Mouse (Mus musculus): ENCODE measurements around the gene Zfp316. TPM values are rescaled to one million over a fixed set of nuclear protein-coding genes. Genes with fewer than 3 reads are reported as not detected.
A peak's percentile ranks its signal among the peaks of the same experiment; 100 is the strongest.

Gene Zfp316
- polyA plus RNA-seq, 1 experiment = 1.5 TPM

DNA sequence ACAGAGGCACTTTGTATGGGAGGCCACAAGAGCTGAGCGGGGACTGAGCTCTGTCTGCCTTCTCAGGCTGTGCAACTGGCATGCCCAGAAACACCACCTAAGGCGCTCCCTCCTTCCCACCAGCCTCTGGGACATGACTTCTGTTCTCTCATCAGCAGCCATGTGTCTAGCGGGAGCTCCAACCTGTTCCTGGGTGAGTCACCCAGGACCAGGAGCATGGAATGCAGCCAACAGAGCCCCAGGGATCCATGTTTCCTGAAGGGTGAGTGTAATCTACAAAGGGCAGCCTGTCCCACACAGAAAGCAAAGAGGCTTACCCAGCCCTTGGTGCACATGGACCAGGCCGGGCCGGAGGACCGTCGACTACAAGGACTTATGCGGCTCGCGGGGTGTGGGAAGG is 5.1 kb downstream of the Zfp316 start:
- H3K4me1 ChIP-seq (ENCODE audit: control insufficient read depth, insufficient read depth, insufficient read length, low read length) = no peaks in the 10 kb centered on the region
- no peak overlapping the region for H3K27ac ChIP-seq (replicated peaks; ENCODE audit: low read depth, low read length)
- H3K4me3 ChIP-seq (ENCODE audit: insufficient read depth, low read depth, low read length) = no peak overlapping the region

DNA sequence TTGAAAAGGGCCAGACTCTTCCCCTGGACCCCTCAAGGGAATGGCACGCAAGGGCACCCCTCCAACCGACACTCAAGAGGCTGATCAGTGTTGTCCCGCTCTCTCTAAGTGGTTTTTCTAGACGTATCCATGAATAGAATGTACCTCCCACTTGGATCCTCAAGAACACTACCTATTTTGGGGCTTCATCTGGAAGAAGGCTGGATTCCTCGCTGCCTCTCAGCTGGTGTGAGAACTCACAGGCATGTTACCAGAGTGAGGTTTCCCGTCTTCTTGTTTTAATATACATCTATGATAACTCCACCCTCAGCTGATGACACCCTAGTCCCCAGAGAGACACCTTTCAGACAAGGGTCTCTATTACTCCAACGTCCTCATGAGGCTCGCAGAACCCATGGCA is 8.2 kb downstream of the Zfp316 start:
- Histone ChIP-seq H3K27ac (replicated peaks; ENCODE audit: low read depth, low read length) (no peak overlapping the region), H3K4me3 (ENCODE audit: insufficient read depth, low read depth, low read length) (no peak overlapping the region), H3K4me1 (ENCODE audit: control insufficient read depth, insufficient read depth, insufficient read length, low read length) (no peaks in the 10 kb centered on the region)

- no peaks in the 10 kb centered on the region for H3K4me1 ChIP-seq (ENCODE audit: control insufficient read depth, insufficient read depth, insufficient read length, low read length)
- no peak overlapping the region for H3K4me3 ChIP-seq (ENCODE audit: insufficient read depth, low read depth, low read length)
- H3K27ac ChIP-seq (replicated peaks; ENCODE audit: low read depth, low read length) = no peak overlapping the region
These were observed 14.0 kb downstream of the Zfp316 start for GRCm38 (mm10) chr5:143255802-143256201.

- Histone ChIP-seq H3K4me1 (ENCODE audit: control insufficient read depth, insufficient read depth, insufficient read length, low read length) (no peaks in the 10 kb centered on the region), H3K27ac (replicated peaks; ENCODE audit: low read depth, low read length) (no peak overlapping the region), H3K4me3 (ENCODE audit: insufficient read depth, low read depth, low read length) (no peak overlapping the region)
These were observed 14.7 kb downstream of the Zfp316 start for GRCm38 (mm10) chr5:143255131-143255519.

DNA sequence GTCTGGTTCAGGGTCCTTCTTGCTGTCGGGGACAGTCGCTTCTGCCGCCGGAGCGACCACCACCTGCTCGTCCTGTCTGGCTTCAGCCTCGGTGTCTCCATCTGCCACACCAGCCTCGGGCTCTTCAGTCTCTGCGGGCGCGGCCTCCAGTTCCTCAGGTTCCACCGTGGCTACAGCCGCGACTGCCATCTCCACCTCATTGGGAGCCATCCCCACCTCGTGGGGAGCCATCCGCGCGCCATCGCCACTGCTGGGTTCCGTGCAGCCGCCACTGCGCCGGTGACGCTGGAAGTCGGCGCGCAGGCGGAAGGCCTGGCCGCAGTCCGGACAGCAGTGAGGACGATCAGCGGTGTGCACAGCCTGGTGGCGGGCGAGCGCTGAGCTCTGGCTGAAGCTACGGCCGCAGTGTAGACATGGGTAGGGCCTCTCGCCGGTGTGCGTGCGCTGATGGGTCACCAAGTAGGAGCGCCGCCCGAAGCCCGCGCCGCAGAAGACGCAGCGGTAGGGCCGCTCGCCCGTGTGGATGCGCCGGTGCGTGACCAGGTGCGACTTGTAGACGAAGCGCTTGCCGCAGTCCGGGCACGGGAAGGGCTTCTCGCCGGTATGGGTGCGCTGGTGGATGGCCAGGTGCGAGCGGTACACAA is 15.2 kb downstream of the Zfp316 start:
- no peak overlapping the region for H3K27ac ChIP-seq (replicated peaks; ENCODE audit: low read depth, low read length)
- no peaks in the 10 kb centered on the region for H3K4me1 ChIP-seq (ENCODE audit: control insufficient read depth, insufficient read depth, insufficient read length, low read length)
- H3K4me3 ChIP-seq (ENCODE audit: insufficient read depth, low read depth, low read length) = 0 out of 2 replicates have a peak overlapping the region, but pooled peaks have one; percentile 7

DNA sequence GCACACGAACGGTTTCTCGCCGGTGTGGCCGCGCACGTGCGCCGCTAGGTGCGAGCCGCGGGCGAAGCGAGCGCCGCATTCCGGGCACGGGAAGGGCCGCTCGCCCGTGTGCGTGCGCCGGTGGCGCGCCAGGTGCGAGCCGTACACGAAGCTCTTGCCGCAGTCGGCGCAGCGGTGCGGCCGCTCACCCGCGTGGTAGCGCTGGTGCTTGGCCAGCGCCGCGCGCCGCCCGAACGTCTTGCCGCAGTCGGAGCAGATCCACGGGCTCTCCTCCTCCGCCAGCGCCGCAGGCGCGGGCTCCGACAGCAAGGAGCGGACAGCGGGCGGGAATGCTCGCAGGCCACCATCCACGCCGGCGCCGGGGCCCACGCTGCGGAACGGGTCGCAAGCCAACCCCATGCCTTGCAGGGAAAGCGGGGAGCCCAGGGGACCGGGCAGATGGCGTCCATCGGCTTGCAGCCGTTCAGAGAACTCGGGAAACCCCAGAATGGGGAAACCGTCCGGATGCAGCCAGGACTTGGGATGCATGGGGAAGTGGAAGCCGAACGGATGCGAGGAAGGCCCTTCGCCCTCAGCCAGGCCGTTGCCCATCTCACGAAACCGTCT is 15.8 kb downstream of the Zfp316 start:
- Histone ChIP-seq H3K4me3 (ENCODE audit: insufficient read depth, low read depth, low read length) (peak overlapping the region; percentile 14), H3K27ac (replicated peaks; ENCODE audit: low read depth, low read length) (no peak overlapping the region), H3K4me1 (ENCODE audit: control insufficient read depth, insufficient read depth, insufficient read length, low read length) (no peaks in the 10 kb centered on the region)

DNA sequence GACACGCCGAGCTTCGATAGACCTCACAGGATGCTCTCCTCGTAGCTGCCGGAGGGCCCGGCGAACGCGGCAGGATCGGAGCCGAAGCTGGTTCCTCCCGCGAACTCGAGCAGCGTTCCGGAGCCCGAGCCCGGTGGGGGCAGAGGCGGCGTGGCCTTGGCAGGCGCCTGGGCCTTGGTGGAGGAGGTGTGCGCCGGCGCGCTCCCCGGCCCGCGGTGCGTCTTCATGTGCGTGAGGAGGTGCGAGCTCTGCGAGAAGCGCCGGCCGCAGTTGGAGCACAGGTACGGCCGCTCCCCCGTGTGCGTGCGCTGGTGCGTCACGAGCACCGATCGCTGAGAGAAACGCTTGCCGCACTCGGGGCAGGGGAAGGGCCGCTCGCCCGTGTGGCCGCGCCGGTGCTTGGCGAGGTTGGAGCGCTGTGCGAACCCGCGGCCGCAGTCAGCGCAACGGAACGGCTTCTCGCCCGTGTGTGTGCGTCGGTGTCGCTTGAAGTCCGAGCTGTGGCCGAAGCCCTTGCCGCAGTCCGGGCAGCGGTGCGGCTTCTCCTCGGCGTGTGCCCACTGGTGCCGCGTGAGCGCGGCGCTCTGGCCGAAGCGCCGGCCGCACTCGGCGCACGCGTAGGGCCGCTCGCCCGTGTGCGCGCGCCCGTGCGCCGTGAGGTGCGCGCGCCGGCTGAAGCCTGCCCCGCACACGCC is 16.5 kb downstream of the Zfp316 start:
- H3K4me1 ChIP-seq (ENCODE audit: control insufficient read depth, insufficient read depth, insufficient read length, low read length) = no peaks in the 10 kb centered on the region
- peak overlapping the region; percentile 14 for H3K4me3 ChIP-seq (ENCODE audit: insufficient read depth, low read depth, low read length)

DNA sequence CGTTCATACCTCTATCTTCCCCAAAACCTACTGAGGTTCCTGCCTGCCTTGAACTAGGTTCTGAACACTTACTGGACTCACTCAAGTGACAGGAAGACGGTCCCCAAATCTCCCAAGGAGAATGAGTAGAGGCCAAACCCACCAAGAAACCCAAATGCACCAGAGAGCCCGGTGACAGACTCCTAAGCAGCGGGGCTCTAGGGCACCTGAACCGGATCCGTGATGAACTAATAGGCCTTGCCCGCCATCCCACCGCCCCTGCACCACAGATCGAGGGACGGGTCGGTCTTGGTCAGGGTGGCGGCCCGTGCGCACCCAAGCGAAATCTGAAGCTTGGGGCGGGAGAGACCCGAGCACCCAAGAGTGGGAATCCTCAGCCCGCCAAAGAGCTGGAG is 17.0 kb downstream of the Zfp316 start:
- Histone ChIP-seq H3K4me3 (ENCODE audit: insufficient read depth, low read depth, low read length) (no peak overlapping the region), H3K27ac (replicated peaks; ENCODE audit: low read depth, low read length) (no peak overlapping the region), H3K4me1 (ENCODE audit: control insufficient read depth, insufficient read depth, insufficient read length, low read length) (no peaks in the 10 kb centered on the region)

More for the DNA sequence above, 16.5 kb downstream of the Zfp316 start:
- H3K27ac ChIP-seq (replicated peaks; ENCODE audit: low read depth, low read length) = no peak overlapping the region

GRCm38 (mm10) chr5:143252039-143252438 is 17.8 kb downstream of the Zfp316 start:
- Histone ChIP-seq H3K4me3 (ENCODE audit: insufficient read depth, low read depth, low read length) (no peak overlapping the region), H3K27ac (replicated peaks; ENCODE audit: low read depth, low read length) (no peak overlapping the region), H3K4me1 (ENCODE audit: control insufficient read depth, insufficient read depth, insufficient read length, low read length) (no peaks in the 10 kb centered on the region)

DNA sequence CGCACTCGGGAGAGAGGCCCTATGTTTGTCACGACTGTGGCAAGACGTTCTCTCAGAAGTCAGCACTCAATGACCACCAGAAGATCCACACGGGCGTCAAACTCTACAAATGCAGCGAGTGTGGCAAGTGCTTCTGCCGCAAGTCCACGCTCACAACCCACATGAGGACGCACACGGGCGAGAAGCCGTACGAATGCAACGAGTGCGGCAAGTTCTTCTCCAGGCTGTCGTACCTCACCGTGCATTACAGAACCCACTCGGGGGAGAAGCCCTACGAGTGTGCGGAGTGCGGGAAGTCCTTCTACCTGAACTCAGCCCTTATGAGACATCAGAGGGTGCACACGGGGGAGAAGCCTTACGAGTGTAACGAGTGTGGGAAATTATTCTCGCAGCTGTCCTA is 24.9 kb downstream of the Zfp316 start:
- no peaks in the 10 kb centered on the region for H3K4me1 ChIP-seq (ENCODE audit: control insufficient read depth, insufficient read depth, insufficient read length, low read length)
- no peak overlapping the region for H3K27ac ChIP-seq (replicated peaks; ENCODE audit: low read depth, low read length)
- no peak overlapping the region for H3K4me3 ChIP-seq (ENCODE audit: insufficient read depth, low read depth, low read length)

DNA sequence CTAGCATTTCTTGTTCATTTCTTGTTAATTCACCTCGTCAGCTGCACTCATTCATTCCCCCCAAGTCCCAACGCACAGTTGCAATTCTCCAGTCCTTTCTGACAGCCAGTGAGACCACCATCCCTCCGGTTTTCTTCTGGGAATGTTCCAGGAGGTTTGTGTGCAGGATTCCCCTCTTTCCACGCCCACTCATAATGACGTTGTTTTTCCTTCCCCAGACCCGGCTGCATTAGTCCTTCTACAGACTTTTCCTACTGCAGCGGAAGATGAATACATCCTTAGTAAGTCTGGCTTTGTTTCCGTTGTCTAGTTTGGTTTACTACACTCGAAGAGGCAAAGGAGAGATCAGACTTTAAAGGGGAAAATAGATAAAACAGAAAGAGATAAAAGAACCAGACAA is 33.8 kb downstream of the Zfp316 start:
- Histone ChIP-seq H3K27ac (replicated peaks; ENCODE audit: low read depth, low read length) (no peak overlapping the region), H3K4me3 (ENCODE audit: insufficient read depth, low read depth, low read length) (peak overlapping the region; percentile 76), H3K4me1 (ENCODE audit: control insufficient read depth, insufficient read depth, insufficient read length, low read length) (peaks cover 9% of the 10 kb centered on the region; the same call in 1 of the 2 replicates)

GRCm38 (mm10) chr5:143235028-143235693 is 34.7 kb downstream of the Zfp316 start, which contains the start of gene Zfp12:
Zfp12 (plus strand) TSS chr5:143235163.
- Histone ChIP-seq H3K27ac (replicated peaks; ENCODE audit: low read depth, low read length) (peak within 1 kb of the TSS; percentile 46), H3K4me3 (ENCODE audit: insufficient read depth, low read depth, low read length) (peak within 1 kb of the TSS; percentile 76), H3K4me1 (ENCODE audit: control insufficient read depth, insufficient read depth, insufficient read length, low read length) (peaks cover 9% of the 10 kb centered on the region; the same call in 1 of the 2 replicates)

GRCm38 (mm10) chr5:143226790-143227189 is 43.0 kb downstream of the Zfp316 start, which contains the start of gene Spdye4a:
Spdye4a (minus strand) TSS chr5:143226890.
- Histone ChIP-seq H3K4me3 (ENCODE audit: insufficient read depth, low read depth, low read length) (no peak within 1 kb of the TSS), H3K27ac (replicated peaks; ENCODE audit: low read depth, low read length) (no peak within 1 kb of the TSS), H3K4me1 (ENCODE audit: control insufficient read depth, insufficient read depth, insufficient read length, low read length) (no peaks in the 10 kb centered on the region)

DNA sequence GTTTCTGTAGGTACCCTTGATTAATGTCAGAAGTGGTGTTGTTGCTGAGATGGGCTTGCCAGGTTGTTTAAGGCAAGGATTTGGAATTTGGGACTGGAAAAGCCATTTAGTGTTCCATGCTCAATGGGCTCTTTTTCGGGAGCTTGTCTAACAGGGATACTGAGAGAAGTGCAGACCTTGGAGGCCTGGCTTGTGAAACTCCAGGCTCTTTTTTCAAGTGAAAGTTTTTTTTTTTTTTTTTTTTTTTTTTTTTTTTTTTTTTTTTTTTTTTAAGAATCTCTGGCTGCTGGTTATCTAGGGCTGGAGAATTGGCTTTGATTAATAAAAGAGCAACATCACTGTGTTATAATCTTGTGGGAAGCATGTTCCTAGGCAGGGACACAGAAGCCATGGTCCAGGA is 47.5 kb downstream of the Zfp316 start:
- no peak overlapping the region for H3K27ac ChIP-seq (replicated peaks; ENCODE audit: low read depth, low read length)
- no peaks in the 10 kb centered on the region for H3K4me1 ChIP-seq (ENCODE audit: control insufficient read depth, insufficient read depth, insufficient read length, low read length)
- H3K4me3 ChIP-seq (ENCODE audit: insufficient read depth, low read depth, low read length) = no peak overlapping the region

- no peaks in the 10 kb centered on the region for H3K4me1 ChIP-seq (ENCODE audit: control insufficient read depth, insufficient read depth, insufficient read length, low read length)
- no peak overlapping the region for H3K4me3 ChIP-seq (ENCODE audit: insufficient read depth, low read depth, low read length)
- H3K27ac ChIP-seq (replicated peaks; ENCODE audit: low read depth, low read length) = no peak overlapping the region
These were observed 48.8 kb downstream of the Zfp316 start for GRCm38 (mm10) chr5:143220996-143221395.

Data from brown adipose tissue, adult 24 weeks (tissue).